Mouse (Mus musculus): ENCODE data around the gene Akap2.
"Not testable (repeated sequence)": the region's sequence is repeated elsewhere in the genome, so short reads cannot be mapped to it uniquely, and the experiment has no call there.

Akap2 gene

GRCm38 (mm10) chr4:57866088-57866487 is 148.6 kb downstream of the Akap2 start:
- DNase-seq (ENCODE audit: low read depth, low spot score) = no peak

- no peak for DNase-seq (ENCODE audit: low read depth, low spot score)
These were observed 149.5 kb downstream of the Akap2 start for GRCm38 (mm10) chr4:57866990-57867389.

GRCm38 (mm10) chr4:57867454-57867853 is 150.0 kb downstream of the Akap2 start:
- DNase-seq (ENCODE audit: low read depth, low spot score) = no peak

GRCm38 (mm10) chr4:57879137-57879536 is 161.7 kb downstream of the Akap2 start:
- no peak for DNase-seq (ENCODE audit: low read depth, low spot score)

DNA sequence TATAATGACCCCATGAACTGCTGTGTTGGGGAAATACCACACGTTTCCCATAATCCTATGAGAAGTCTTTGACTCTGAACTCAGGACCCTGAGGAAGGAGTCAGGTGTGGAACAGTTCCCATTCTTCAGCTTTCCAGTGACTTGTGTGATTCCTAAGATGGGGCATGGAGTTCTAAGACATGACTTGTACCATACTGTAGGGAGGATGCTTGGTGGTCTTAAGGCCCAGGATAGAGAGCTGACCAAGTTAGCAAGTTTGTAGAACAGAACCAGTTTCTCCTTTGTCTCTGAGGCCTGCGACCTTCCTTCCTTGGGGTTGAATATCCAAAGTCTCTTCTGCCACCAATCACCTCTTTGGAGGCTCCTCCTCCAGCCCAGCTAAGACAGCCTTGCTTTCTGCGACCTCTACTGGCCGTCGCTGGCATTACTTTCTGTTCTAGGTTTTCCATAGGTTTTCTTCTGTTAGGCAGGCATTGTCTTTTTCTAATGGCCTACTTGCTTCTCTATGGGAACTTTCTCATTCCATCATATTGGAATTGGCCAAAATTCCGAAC is 162.4 kb downstream of the Akap2 start:
- DNase-seq (ENCODE audit: low read depth, low spot score) = peak; percentile 18

GRCm38 (mm10) chr4:57883520-57884421 is 166.3 kb downstream of the Akap2 start:
- no peak for DNase-seq (ENCODE audit: low read depth, low spot score)

DNA sequence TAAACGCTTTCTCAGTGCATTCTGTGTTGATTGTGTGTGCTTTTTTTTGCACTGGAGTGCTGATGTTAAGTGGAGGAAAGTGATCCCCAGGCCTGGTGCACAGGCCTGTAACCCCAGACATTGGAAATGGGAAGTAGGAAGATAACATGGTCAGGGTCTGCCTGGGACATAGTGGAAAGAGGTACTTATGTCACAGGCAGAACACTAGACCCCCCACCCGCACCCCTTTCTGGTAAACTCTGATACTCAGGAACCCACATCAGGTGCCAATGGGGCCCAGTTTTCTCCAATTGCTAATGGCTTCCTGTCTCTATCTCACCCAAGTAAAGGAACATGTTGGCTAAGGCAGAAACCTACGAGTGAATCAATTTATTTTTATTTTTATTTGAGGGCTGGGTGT is 167.1 kb downstream of the Akap2 start:
- DNase-seq (ENCODE audit: low read depth, low spot score) = no peak

GRCm38 (mm10) chr4:57885186-57885585 is 167.7 kb downstream of the Akap2 start:
- no peak for DNase-seq (ENCODE audit: low read depth, low spot score)

GRCm38 (mm10) chr4:57886066-57886887 is 168.8 kb downstream of the Akap2 start:
- no peak for DNase-seq (ENCODE audit: low read depth, low spot score)

DNA sequence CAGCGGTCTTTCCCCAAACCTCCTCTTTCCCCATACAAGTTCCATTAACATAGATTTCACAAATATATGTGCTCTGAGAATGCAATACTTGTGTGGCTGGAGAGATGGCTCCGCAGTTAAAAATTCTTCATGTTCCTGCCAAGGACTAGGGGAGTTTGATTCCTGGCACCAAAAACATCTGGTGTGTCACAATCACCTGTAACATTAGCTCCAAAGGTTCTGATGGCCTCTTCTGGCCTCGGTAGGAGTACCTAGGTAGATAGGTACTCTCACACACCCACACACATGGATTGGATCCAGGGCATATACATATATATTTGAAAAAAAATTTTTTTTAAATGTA is 169.4 kb downstream of the Akap2 start:
- no peak for DNase-seq (ENCODE audit: low read depth, low spot score)

GRCm38 (mm10) chr4:57888246-57888645 is 170.8 kb downstream of the Akap2 start:
- DNase-seq (ENCODE audit: low read depth, low spot score) = no peak

DNA sequence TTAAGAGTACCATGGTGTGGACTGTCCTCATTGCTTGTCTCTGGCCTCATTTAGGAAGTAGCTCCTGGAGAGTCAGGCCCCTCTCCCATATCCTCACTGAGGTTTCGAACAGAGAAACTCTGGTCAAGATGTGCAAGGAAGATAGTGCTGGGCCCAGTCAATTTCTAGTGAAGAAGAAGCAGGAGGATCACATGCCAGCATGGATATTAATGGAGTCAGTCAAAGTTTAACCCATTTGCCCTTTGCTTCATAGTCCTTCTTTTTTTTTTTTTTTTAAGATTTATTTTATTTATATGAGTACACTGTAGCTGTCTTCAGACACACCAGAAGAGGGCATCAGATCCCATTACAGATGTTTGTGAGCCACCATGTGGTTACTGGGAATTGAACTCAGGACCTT is 171.5 kb downstream of the Akap2 start:
- not testable (repeated sequence) for DNase-seq (ENCODE audit: low read depth, low spot score)

- no peak for DNase-seq (ENCODE audit: low read depth, low spot score)
These were observed 172.3 kb downstream of the Akap2 start for GRCm38 (mm10) chr4:57889773-57890172.

GRCm38 (mm10) chr4:57892001-57892586 is 174.6 kb downstream of the Akap2 start:
- DNase-seq (ENCODE audit: low read depth, low spot score) = no peak

DNA sequence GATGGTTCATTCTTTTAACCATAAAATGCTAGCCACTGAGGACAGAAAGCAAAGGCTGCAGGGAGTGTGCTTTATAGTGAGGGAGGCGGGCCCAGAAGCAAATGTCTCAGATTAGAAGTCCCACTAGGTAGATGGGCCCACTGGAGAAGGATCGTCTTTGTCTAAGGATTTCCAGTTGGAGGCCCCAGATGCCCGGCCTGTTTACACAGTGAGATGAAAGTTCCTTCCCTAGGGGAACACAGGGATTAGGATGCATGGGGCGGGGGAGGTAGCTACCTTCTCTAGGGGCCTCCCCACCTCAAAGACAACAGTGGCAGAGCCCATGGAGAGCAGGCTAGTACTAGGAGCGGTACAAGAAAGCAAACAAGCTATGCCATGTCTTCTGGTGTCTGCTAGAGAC is 177.7 kb downstream of the Akap2 start:
- DNase-seq (ENCODE audit: low read depth, low spot score) = no peak

- no peak for DNase-seq (ENCODE audit: low read depth, low spot score)
These were observed 178.4 kb downstream of the Akap2 start for GRCm38 (mm10) chr4:57895902-57896301.

DNA sequence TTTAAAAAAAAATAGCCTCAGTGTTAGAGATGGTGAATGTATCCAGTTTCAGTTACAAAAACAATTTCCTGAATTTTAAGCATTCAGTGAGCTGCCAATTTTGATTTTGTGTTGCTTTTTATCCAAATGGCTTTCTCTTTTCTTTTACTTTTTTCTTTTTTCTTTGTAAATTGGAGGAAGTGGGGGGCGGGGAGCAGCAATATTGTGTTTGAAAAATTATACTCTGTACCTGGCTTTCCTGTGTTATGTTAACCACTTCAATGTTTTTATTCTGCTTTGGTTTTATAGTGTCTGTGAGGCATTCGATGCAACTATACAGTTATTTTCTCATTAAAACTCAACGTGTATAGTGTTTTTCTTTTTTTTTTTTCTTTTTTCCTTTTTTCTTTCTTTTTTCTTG is 179.2 kb downstream of the Akap2 start:
- DNase-seq (ENCODE audit: low read depth, low spot score) = no peak

DNA sequence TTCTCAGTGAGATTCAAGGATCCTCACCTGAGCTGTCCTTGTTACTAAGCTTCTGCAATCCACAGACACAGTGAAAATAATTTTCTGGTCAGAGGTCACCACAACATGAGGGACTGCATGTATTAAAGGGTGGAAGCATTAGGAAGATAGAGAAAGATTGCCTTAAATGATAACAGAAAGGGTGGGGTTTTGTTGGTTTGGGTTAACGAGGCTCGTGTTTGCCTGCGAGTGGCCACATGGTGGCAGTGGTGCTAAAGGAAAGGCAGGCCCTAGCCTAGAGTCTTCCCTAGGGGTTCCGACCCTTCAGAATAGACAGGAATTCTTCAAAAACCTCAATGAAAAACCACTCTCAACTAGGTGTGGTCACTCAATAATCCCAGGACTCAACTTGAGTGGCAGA is 183.8 kb downstream of the Akap2 start:
- no peak for DNase-seq (ENCODE audit: low read depth, low spot score)

GRCm38 (mm10) chr4:57902619-57903018 is 185.2 kb downstream of the Akap2 start:
- no peak for DNase-seq (ENCODE audit: low read depth, low spot score)

GRCm38 (mm10) chr4:57904211-57904610 is 186.8 kb downstream of the Akap2 start:
- DNase-seq (ENCODE audit: low read depth, low spot score) = no peak

GRCm38 (mm10) chr4:57904638-57905037 is 187.2 kb downstream of the Akap2 start:
- DNase-seq (ENCODE audit: low read depth, low spot score) = no peak

- DNase-seq (ENCODE audit: low read depth, low spot score) = no peak
These were observed 189.3 kb downstream of the Akap2 start for GRCm38 (mm10) chr4:57906708-57907107.

Data from retina, adult 2 months (tissue).